Mouse (Mus musculus) liver, adult 2 months (tissue): Measurements from ENCODE around the gene Fancg.

ENCODE experiments used
- CTCF ChIP-seq: fragments of 200-500 bp; IDR thresholded peaks from 2 replicates; pipeline ENCODE4 v1.5.1; 2011; ENCODE audit warnings: low read depth, low read length, control low read depth
- POLR2A ChIP-seq: fragments of 200-500 bp; IDR thresholded peaks from 2 replicates; pipeline ENCODE4 v1.6.1; 2011; ENCODE audit warnings: low read length, control low read depth; ENCODE audit not compliant: insufficient read depth; ENCODE audit errors: extremely low read depth

DNA sequence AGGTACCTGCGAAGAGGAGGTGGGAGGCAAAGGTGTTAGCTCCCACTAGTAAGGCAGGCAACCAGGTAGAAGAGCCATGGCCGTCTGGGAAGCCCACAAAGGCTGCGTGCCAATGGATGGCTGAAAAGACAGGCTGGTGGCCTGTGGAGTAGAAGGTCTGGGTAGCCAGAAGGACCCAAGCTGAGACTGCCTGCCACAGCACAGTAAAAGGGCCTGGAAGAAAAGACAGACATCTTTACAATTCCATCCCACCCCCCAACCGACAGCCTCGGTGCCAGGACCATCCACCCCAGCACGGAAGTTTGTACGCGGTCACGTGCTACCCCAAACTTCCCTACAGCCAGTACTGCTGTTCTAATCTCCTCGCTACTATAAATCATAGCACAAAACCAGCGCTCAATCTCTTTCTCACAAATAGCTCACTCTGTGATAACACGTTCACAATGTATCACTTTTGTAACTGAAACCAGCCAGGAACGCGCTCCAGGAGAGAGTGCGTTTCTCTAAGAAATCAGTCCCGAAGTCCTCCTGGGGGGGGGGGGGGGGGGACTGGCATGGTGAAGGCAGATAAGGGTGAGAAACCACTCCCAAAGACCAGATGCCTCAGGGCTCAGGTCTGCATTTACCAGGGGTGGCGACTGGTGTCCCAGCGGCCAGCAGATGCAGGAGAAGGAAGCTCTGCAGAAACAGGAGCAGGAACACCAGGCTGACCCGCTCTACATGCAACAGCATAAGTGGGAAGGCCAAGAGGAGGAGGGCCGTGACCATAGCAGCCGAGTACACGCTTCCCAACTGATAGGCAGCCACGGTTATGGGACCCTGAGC lies 9.5 kb upstream of the Fancg start:
- TF ChIP-seq CTCF (no peak), POLR2A (no peak)
